Mouse (Mus musculus) heart, adult 2 months (tissue): Measurements from ENCODE around the gene Cox4i2. TPM values are rescaled to one million over a fixed set of nuclear protein-coding genes. Genes with fewer than 3 reads are reported as not detected.

ENCODE experiments used
- DNase-seq, 2 experiments: peaks; one replicate each; pipeline ENCODE4 v3.0.0; 2021
- H3K27ac ChIP-seq: fragments of 200-600 bp; 2 replicates; pipeline ENCODE4 v1.8.1; 2022
- H3K27me3 ChIP-seq: fragments of 200-500 bp; 2 replicates; pipeline ENCODE4 v1.6.1; 2012; ENCODE audit warnings: mild to moderate bottlenecking, low read length, inconsistent platforms, mixed read lengths; ENCODE audit not compliant: control insufficient read depth, insufficient read depth
- H3K36me3 ChIP-seq: fragments of 200-500 bp; 2 replicates; pipeline ENCODE4 v1.6.1; 2012; ENCODE audit warnings: low read length, inconsistent platforms; ENCODE audit not compliant: control insufficient read depth, insufficient read depth
- H3K4me1 ChIP-seq: fragments of 200-500 bp; 2 replicates; pipeline ENCODE4 v1.6.1; 2011; ENCODE audit warnings: low read length; ENCODE audit not compliant: control insufficient read depth, insufficient read depth
- H3K4me3 ChIP-seq: fragments of 200-600 bp; 2 replicates; pipeline ENCODE4 v1.8.1; 2022
- H3K79me2 ChIP-seq: fragments of 200-500 bp; replicated peaks from 2 replicates; pipeline ENCODE4 v1.6.1; 2012; ENCODE audit warnings: mild to moderate bottlenecking, inconsistent platforms, low read length, moderate library complexity, mixed read lengths; ENCODE audit not compliant: control insufficient read depth, insufficient read depth
- H3K9ac ChIP-seq: fragments of 200-500 bp; 2 replicates; pipeline ENCODE4 v1.6.1; 2012; ENCODE audit warnings: low read depth, mild to moderate bottlenecking, control low read depth, inconsistent platforms, low read length, mixed read lengths
- CTCF ChIP-seq: fragments of 200-600 bp; IDR thresholded peaks from 2 replicates; pipeline ENCODE4 v1.8.1; 2022; ENCODE audit warnings: antibody characterized with exemption, mild to moderate bottlenecking, moderate library complexity
- EP300 ChIP-seq: fragments of 200-500 bp; IDR thresholded peaks from 2 replicates; pipeline ENCODE4 v1.6.1; 2011; ENCODE audit warnings: low read depth, low read length, control low read depth; ENCODE audit not compliant: insufficient read depth
- POLR2A ChIP-seq: fragments of 200-500 bp; IDR thresholded peaks from 2 replicates; pipeline ENCODE4 v1.6.1; 2011; ENCODE audit warnings: mild to moderate bottlenecking, low read depth, low read length, control low read depth; ENCODE audit not compliant: insufficient read depth
- WGBS: fragments of 180-500 bp; shearing (Covaris S2); methylation state at CpG from one replicate; pipeline ENCODE4 v1.1.7; 2018; 5-methylcytosine and 5-hydroxymethylcytosine counted together
- intact Hi-C: fragments of 180-260 bp; cut with DNase I; formaldehyde crosslinking; loops from one replicate; pipeline ENCODE4 v1.15.1; 2025
- microRNA-seq, 2 experiments: library from miRNA; unstranded; fragments of <30 nt; microRNA quantifications; one replicate each; pipeline ENCODE4 v1.2.0; 2021
- polyA plus RNA-seq: library from polyadenylated mRNA; depleted of rRNA; stranded (reverse); fragments of >200 nt; gene quantifications from 2 replicates; pipeline ENCODE4 v1.2.3, GENCODE M21; 2012; rRNA removed
- total RNA-seq, 2 experiments: library from RNA; stranded (reverse); gene quantifications; 2 replicates each; pipeline ENCODE4 v1.2.3; 2021

Cox4i2 gene
- total and polyA plus RNA-seq, 3 experiments, result 12.0 to 18.0 (median 12.1) TPM

GRCm38 (mm10) chr2:152810158-152810941 lies 56.4 kb downstream of the Cox4i2 start:
- Histone ChIP-seq H3K9ac (no peak overlapping the region), H3K79me2 (peaks cover 9% of the 10 kb centered on the region), H3K36me3 (peaks cover 70% of the 10 kb centered on the region), H3K4me3 (no peak overlapping the region), H3K27ac (peak overlapping the region; percentile 62), H3K27me3 (no peaks in the 10 kb centered on the region), H3K4me1 (peaks cover 45% of the 10 kb centered on the region)
- TF ChIP-seq CTCF (no peak), POLR2A (no peak), EP300 (no peak)
- WGBS, result 54% methylated on average over 5 of the region's 5 CpGs
- intact Hi-C loops, result no loop called here
- peak; percentile 35 to 47 for DNase-seq

- DNase-seq, result peak in 1 of 2 experiments; percentile 22
- no peaks in the 10 kb centered on the region for H3K27me3 ChIP-seq
- H3K79me2 ChIP-seq, result peaks cover 9% of the 10 kb centered on the region
- peaks cover 42% of the 10 kb centered on the region for H3K4me1 ChIP-seq
- H3K4me3 ChIP-seq, result no peak overlapping the region
- H3K27ac ChIP-seq, result peak overlapping the region; percentile 62
- TF ChIP-seq EP300 (no peak), POLR2A (no peak), CTCF (no peak)
- peaks cover 58% of the 10 kb centered on the region for H3K36me3 ChIP-seq
- WGBS, result 47% methylated on average over 3 of the region's 3 CpGs
- H3K9ac ChIP-seq, result peak overlapping the region; percentile 35; the same call in 1 of the 2 replicates
- intact Hi-C loops, result no loop called here
Observed at GRCm38 (mm10) chr2:152811336-152812165, 57.6 kb downstream of the Cox4i2 start.

GRCm38 (mm10) chr2:152813232-152813631 lies 59.3 kb downstream of the Cox4i2 start:
- no peak overlapping the region for H3K9ac ChIP-seq
- no peak overlapping the region for H3K4me3 ChIP-seq
- peaks cover 12% of the 10 kb centered on the region; the same call in 1 of the 2 replicates for H3K79me2 ChIP-seq
- H3K27me3 ChIP-seq, result no peaks in the 10 kb centered on the region
- TF ChIP-seq POLR2A, result no peak
- no peak for TF ChIP-seq EP300
- no peak for TF ChIP-seq CTCF
- 96% methylated on average over 1 of the region's 1 CpGs for WGBS
- DNase-seq, result no peak
- no peak overlapping the region for H3K27ac ChIP-seq
- intact Hi-C loops, result no loop called here
- H3K36me3 ChIP-seq, result peaks cover 61% of the 10 kb centered on the region
- peaks cover 51% of the 10 kb centered on the region for H3K4me1 ChIP-seq

- TF ChIP-seq POLR2A (no peak), CTCF (no peak), EP300 (no peak)
- 65% methylated on average over 6 of the region's 6 CpGs for WGBS
- H3K27ac ChIP-seq, result peak overlapping the region; percentile 39
- peaks cover 66% of the 10 kb centered on the region for H3K36me3 ChIP-seq
- peaks cover 56% of the 10 kb centered on the region for H3K4me1 ChIP-seq
- H3K79me2 ChIP-seq, result peaks cover 12% of the 10 kb centered on the region; the same call in 1 of the 2 replicates
- no peak overlapping the region for H3K9ac ChIP-seq
- peak in 1 of 2 experiments; percentile 26 for DNase-seq
- intact Hi-C loops, result no loop called here
- H3K27me3 ChIP-seq, result no peaks in the 10 kb centered on the region
- no peak overlapping the region for H3K4me3 ChIP-seq
Observed at GRCm38 (mm10) chr2:152814213-152814874, 60.4 kb downstream of the Cox4i2 start.

Small RNA genes lying within 50 kb of the gene (microRNA-seq; reads per million reads assigned to microRNA genes)
- 0 reads per million in 2 experiments for gene Gm23802

Other genes with a start within 250 kb of the Cox4i2 start
- gene Defb26, start 242.5 kb upstream of the Cox4i2 start, total RNA-seq, result not detected
- not detected in 2 replicates for gene Defb26, start 242.5 kb upstream of the Cox4i2 start, polyA plus RNA-seq
- not detected for gene Defb28, start 235.9 kb upstream of the Cox4i2 start, total RNA-seq
- not detected in 2 replicates for gene Defb28, start 235.9 kb upstream of the Cox4i2 start, polyA plus RNA-seq
- gene Defb29, start 214.1 kb upstream of the Cox4i2 start, total RNA-seq, result not detected
- not detected in 2 replicates for gene Defb29, start 214.1 kb upstream of the Cox4i2 start, polyA plus RNA-seq
- gene Gm17416, start 184.8 kb upstream of the Cox4i2 start, total RNA-seq, result not detected
- gene Gm17416, start 184.8 kb upstream of the Cox4i2 start, polyA plus RNA-seq, result not detected in 2 replicates
- gene Defb21, start 181.4 kb upstream of the Cox4i2 start, total RNA-seq, result not detected
- gene Defb21, start 181.4 kb upstream of the Cox4i2 start, polyA plus RNA-seq, result not detected in 2 replicates
- not detected for gene Defb19, start 173.9 kb upstream of the Cox4i2 start, total RNA-seq
- 0.43 and 0.97 TPM in 2 replicates for gene Defb19, start 173.9 kb upstream of the Cox4i2 start, polyA plus RNA-seq
- gene Defb45, start 154.8 kb upstream of the Cox4i2 start, total RNA-seq, result not detected
- not detected in 2 replicates for gene Defb45, start 154.8 kb upstream of the Cox4i2 start, polyA plus RNA-seq
- gene Defb36, start 149.8 kb upstream of the Cox4i2 start, total RNA-seq, result not detected
- gene Defb36, start 149.8 kb upstream of the Cox4i2 start, polyA plus RNA-seq, result not detected in 2 replicates
- not detected for gene Defb25, start 131.1 kb upstream of the Cox4i2 start, total RNA-seq
- gene Defb25, start 131.1 kb upstream of the Cox4i2 start, polyA plus RNA-seq, result not detected in 2 replicates
- 1 to 10 TPM; 5.8 to 7.1 TPM for gene Rem1, start 127.2 kb upstream of the Cox4i2 start, total RNA-seq
- 5.6 and 7.1 TPM in 2 replicates for gene Rem1, start 127.2 kb upstream of the Cox4i2 start, polyA plus RNA-seq
- 10 to 100 TPM; 33.9 to 37.6 TPM for gene H13, start 84.7 kb upstream of the Cox4i2 start, total RNA-seq
- gene H13, start 84.7 kb upstream of the Cox4i2 start, polyA plus RNA-seq, result 42.9 and 43.5 TPM in 2 replicates
- 10 to 100 TPM; 14.8 to 18.2 TPM for gene Mcts2, start 67.1 kb upstream of the Cox4i2 start, total RNA-seq
- 8.6 and 12.1 TPM in 2 replicates for gene Mcts2, start 67.1 kb upstream of the Cox4i2 start, polyA plus RNA-seq
- 10 to 100 TPM; 56.5 to 59.8 TPM for gene Id1, start 17.9 kb upstream of the Cox4i2 start, total RNA-seq
- 74.7 and 113 TPM in 2 replicates for gene Id1, start 17.9 kb upstream of the Cox4i2 start, polyA plus RNA-seq
- gene Bcl2l1, start 77.6 kb downstream of the Cox4i2 start, total RNA-seq, result 100 to 1,000 TPM in 1 of 2 experiments, 10 to 100 TPM in 1; 51.9 to 102 TPM
- 48.1 and 51.2 TPM in 2 replicates for gene Bcl2l1, start 77.6 kb downstream of the Cox4i2 start, polyA plus RNA-seq
- gene Tpx2, start 93.8 kb downstream of the Cox4i2 start, total RNA-seq, result 1 to 10 TPM in 1 of 2 experiments, under 1 TPM in 1; 0.75 to 1.1 TPM
- gene Tpx2, start 93.8 kb downstream of the Cox4i2 start, polyA plus RNA-seq, result 0.18 and 0.50 TPM in 2 replicates
- under 1 TPM; 0.08 to 0.09 TPM for gene Mylk2, start 157.2 kb downstream of the Cox4i2 start, total RNA-seq
- 0.18 and 0.29 TPM in 2 replicates for gene Mylk2, start 157.2 kb downstream of the Cox4i2 start, polyA plus RNA-seq
- 1 to 10 TPM; 1.7 to 3.5 TPM for gene Foxs1, start 179.0 kb downstream of the Cox4i2 start, total RNA-seq
- 9.0 and 10.5 TPM in 2 replicates for gene Foxs1, start 179.0 kb downstream of the Cox4i2 start, polyA plus RNA-seq
- not detected for gene Dusp15, start 197.5 kb downstream of the Cox4i2 start, total RNA-seq
- gene Dusp15, start 197.5 kb downstream of the Cox4i2 start, polyA plus RNA-seq, result 0.25 and 0.26 TPM in 2 replicates
- gene Ttll9, start 208.3 kb downstream of the Cox4i2 start, total RNA-seq, result not detected
- gene Ttll9, start 208.3 kb downstream of the Cox4i2 start, polyA plus RNA-seq, result 0.61 TPM in 1 of 2 replicates, not detected in the other